Comparison of ENCODE assay signal across 8 mouse cellular contexts in genomic region chr8:122443262-122444006, GRCm38 (mm10). TPM values are rescaled to one million over a fixed set of nuclear protein-coding genes. Genes with fewer than 3 reads are reported as not detected.
DNase-seq lines count a peak whose midpoint lies in the region; ATAC-seq lines count a peak whose summit lies in the region.

TSS of gene Mvd (minus strand) at chr8:122443422.

- peak within 1 kb of the TSS; percentile 93 for H3K4me2 ChIP-seq in hindbrain, embryonic 15.5 days

- under 1% methylated on average over 47 of the region's 47 CpGs for WGBS in hindbrain, embryonic 15.5 days

- DNase-seq in T-cell, adult 2 months (ENCODE audit: low spot score) = peak; percentile 99
- DNase-seq in cerebellum, postnatal 36 days = peak; percentile 98 to 100
- peak; percentile 98 to 99 for DNase-seq in frontal cortex, postnatal 36 days (ENCODE audit: low spot score in 2 of 2)
- peak; percentile 99 for DNase-seq in left cerebral cortex, adult 11 months (ENCODE audit: low spot score)
- peak; percentile 99 to 100 for DNase-seq in lung, postnatal 4 days
- DNase-seq in retina, postnatal 7 days (ENCODE audit: low read depth, low spot score) = peak; percentile 99
- DNase-seq in urinary bladder, adult 2 months (ENCODE audit: low spot score) = peak; percentile 93

- H3K27me3 ChIP-seq in hindbrain, embryonic 15.5 days = no peaks in the 10 kb centered on the region

- H3K4me1 ChIP-seq in hindbrain, embryonic 15.5 days (replicated peaks) = peaks cover 36% of the 10 kb centered on the region

- no peaks in the 10 kb centered on the region for H3K9me3 ChIP-seq in hindbrain, embryonic 15.5 days

- peak within 1 kb of the TSS; percentile 97 for H3K27ac ChIP-seq in hindbrain, embryonic 15.5 days (replicated peaks)

- H3K9ac ChIP-seq in hindbrain, embryonic 15.5 days = peak within 1 kb of the TSS; percentile 81

- H3K4me3 ChIP-seq in hindbrain, embryonic 15.5 days = peak within 1 kb of the TSS; percentile 55

- peaks cover 5% of the 10 kb centered on the region; the same call in 1 of the 2 replicates for H3K36me3 ChIP-seq in hindbrain, embryonic 15.5 days

- ATAC-seq in hindbrain, embryonic 15.5 days (ENCODE audit: low FRiP score, low read depth) = peak; percentile 98

RNA-seq across cellular contexts. Expression of gene Mvd, which starts in this region (rescaled TPM):
- polyA plus RNA-seq in hindbrain, embryonic 15.5 days (2015; fragmentation: Nextera tagmentation; extraction: Ambion mirVana) = 70.0 and 70.1 TPM in 2 replicates
- polyA plus RNA-seq in urinary bladder, adult 2 months (2012; rRNA removed) = 18.0 and 26.0 TPM in 2 replicates

Comparison
In these comparisons a context has a peak if more than half of its experiments do, and no peak if none do; other contexts are left out.
1. Peak in every context shown above with its lines: DNase-seq, ATAC-seq, H3K4me3 ChIP-seq and H3K27ac ChIP-seq.